Mouse (Mus musculus) adrenal gland, adult 2 months (tissue): ENCODE measurements around the gene Hspb6. TPM values are rescaled to one million over a fixed set of nuclear protein-coding genes. Genes with fewer than 3 reads are reported as not detected.
A peak's percentile ranks its signal among the peaks of the same experiment; 100 is the strongest.

Experiments
- DNase-seq: peaks from one replicate; pipeline ENCODE4 v3.0.0; 2021
- polyA plus RNA-seq: library from polyadenylated mRNA; depleted of rRNA; stranded (reverse); fragments of >200 nt; gene quantifications from 2 replicates; pipeline ENCODE4 v1.2.3, GENCODE M21; 2012
- total RNA-seq, 2 experiments: library from RNA; stranded (reverse); gene quantifications; 2 replicates each; pipeline ENCODE4 v1.2.3; 2021

The Hspb6 gene
- total and polyA plus RNA-seq, 3 experiments = 22.4 to 96.2 (median 38.7) TPM

DNA sequence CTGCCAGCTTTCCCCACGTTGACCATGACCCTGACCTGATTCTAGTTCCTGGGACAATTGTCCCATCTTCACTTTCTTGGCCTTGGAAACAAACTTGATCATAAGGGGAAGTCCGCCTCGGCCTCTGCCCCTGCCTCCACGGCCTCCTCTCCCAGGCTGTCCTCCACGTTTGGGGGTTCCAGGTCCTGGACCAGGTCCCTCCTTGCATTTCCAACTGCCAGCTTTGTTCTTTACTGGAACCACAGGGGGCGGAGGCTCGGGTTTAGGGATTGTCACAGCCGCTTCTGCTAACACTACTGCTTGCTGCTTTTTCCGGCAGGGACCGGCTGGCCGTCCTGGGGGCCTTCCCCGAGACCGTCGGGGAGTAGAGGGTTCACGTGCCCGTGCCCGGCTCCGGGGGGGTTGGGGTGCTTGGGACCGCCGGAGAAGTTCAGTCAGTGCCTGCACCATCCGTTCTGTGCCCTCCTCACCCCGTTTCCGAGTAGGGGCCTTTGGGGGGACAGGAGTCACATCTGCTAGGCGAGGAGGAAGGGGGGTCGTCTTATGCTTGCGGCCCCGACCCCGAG, 34.6 kb downstream of the Hspb6 start:
- no peak for DNase-seq

GRCm38 (mm10) chr7:30587842-30588667, 36.1 kb downstream of the Hspb6 start:
- DNase-seq = peak; percentile 73

GRCm38 (mm10) chr7:30588676-30589434, 36.9 kb downstream of the Hspb6 start, which contains the start of gene Kmt2b:
TSS of gene Kmt2b (minus strand) at chr7:30588726.
- DNase-seq = peak; percentile 99

DNA sequence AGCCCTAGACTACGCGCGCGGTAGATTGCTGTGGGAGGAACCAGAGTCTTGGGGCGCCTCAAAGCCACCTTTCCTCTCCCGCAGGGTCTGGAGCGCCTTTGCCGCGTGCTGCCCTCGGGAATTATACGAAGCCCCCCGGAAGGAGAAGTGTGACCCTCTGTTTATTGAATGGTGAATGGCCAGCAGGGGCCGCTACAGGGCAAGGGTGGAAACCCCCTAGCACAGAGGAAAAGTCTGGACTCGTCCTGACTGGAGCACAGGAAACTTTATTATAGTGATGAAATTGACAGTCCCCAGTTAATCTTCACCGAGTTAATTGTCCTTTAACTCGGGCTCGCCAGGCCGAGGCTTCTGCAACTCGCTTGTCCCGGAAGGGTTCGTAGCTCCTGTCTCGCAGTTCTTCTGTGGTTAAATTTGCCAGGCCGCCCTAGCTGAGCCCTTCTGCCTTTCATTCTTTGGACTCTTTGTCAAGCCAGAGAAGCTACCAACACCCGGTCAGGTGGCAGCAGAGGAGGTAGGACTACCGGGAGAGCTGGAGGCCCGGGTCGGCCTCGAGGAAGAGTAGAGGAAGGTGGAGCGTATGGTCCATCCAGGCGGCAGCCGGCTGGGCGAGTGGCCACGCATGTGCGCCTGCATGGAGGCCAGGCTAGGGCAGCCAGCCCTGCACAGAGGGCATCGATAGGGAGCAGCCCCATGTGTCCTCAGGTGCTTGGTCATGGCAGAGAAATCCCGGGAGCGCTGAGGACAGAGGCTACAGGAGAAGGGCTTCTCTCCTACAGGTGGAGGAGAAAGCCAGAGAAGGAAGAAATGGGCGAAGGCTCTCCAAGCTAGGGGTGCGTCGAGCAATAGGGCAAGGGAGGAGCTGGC, 37.7 kb downstream of the Hspb6 start:
- DNase-seq = peak; percentile 87

- peak; percentile 49 for DNase-seq
Measured at GRCm38 (mm10) chr7:30590927-30591604, 39.1 kb downstream of the Hspb6 start.

DNA sequence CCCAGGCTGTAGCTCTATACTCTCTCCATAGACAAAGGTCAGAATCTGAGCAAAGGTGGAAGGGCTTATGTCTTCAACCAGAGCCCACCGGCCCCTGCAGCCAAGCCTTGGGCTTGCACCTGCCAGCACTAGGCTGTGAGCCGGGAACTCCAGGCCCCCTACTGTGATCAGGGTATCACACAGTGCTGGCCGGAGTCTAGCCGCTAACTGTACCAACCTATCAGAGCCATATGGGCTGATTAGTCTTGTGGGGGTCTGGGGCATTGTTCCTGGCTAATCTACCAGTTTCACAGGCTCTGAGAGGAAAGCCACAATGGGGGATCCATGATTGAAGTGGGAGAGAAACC, 39.6 kb downstream of the Hspb6 start:
- DNase-seq = no peak

GRCm38 (mm10) chr7:30592772-30593423, 40.9 kb downstream of the Hspb6 start:
- peak; percentile 60 for DNase-seq

DNA sequence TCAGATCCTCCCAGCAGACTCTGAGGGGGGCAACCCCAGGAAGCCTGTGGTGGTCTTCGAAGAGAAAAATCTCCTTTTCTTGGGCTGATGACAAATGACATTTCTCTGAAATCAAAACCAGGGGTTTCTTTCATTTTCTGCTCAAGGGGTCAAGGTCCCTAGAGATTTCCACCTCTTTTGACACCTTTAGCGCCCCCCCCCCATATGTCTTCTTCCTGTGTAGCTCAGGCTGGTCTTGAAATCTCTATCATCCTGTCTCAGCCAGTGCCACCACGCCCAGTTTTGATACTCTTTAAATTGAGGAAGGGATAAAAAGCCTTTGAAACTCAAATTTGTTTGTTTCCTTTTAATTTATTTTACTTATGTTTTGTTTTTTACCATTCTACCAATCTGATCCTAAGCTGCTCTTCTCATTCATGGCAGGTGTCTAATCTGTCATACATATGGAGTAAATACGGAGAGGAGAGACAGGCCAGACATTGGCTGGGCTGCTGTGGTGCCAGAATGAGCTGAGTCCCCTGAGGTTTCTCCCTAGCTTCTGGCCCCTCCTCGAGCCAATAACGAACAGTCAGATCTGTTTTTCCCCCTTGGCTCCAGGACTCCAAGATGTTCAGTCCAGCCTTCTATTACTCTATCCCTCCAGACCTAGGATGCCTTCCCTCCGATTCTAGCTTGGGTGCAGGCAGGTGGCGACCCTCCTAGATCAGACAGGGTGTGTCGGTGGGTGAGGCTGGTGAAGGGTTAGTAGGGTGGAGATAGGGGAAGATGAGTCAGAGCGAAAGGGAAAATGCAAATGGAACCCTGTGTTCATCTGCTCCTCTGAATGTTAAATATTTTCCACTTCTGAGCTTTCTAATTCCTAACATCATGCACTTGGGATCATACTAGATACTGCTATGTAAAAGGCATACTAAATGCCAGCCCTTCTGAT, 41.9 kb downstream of the Hspb6 start:
- no peak for DNase-seq

- DNase-seq = no peak
Measured at GRCm38 (mm10) chr7:30594510-30595024, 42.6 kb downstream of the Hspb6 start.

- no peak for DNase-seq
Measured at GRCm38 (mm10) chr7:30596093-30596492, 44.1 kb downstream of the Hspb6 start.

DNA sequence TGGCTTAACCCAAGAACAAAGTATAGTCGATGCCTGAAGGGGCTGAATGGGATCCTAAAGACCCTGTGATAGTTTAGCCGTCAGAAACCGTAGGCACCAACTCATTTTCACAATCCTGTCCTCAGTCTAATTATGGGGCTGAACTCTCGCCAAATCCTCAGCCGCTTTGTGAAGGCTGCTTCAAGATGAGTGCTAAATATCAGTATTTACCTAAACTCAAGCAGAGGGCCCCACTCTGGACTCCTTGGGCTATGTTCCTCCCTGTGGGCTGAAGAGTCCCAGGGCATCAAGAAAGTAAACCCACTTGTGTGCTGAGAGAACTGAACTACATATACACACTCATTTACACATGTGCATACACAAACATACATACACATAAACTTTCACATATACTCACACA, 44.8 kb downstream of the Hspb6 start:
- DNase-seq = no peak

DNA sequence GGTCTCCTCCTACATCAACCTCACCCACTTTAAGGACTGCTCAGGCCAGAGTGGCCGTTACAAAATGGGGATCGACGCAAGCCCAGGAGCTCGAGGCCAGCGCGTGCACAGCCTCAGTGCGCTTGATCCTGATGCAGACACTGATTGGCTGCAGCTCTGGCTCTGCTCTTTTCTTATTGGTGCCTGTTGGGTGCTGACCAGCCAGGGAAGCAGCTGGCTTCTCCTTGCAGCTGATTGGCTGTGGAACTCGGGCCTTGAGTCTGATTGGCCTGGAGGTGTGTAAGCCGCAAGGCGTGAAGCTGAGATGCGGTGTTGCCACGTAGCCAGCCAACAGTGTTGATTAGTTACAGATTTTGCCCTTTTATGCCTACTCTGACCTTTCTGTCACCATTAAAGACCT, 46.8 kb downstream of the Hspb6 start, which contains the start of gene Zbtb32:
Gene Zbtb32 (minus strand): TSS at position 124 of the 400 bp plus-strand sequence.
- no peak for DNase-seq

DNA sequence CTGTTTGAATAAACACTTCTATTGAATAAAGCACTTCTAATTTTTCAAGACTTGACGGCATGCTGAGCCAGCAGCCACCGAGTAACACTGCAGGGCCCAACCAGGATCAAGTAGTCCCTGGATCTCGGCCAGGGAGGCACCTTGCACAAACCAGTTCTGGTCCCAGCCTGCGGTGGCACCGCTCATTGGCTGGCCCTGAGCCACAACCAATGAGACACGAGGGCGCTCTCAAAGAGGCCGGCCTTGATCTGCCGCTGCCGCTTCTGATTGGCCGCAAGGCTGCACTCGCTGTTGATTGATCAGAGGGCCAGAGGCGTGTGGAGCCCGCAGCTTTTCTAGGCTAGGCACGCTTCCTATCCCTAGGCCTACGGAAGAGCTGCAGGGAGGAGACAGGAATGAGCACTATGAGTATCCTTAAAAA, 48.0 kb downstream of the Hspb6 start:
- peak; percentile 95 for DNase-seq

- no peak for DNase-seq
Measured at GRCm38 (mm10) chr7:30600651-30601050, 48.7 kb downstream of the Hspb6 start.

- DNase-seq = no peak
Measured at GRCm38 (mm10) chr7:30602583-30602982, 50.6 kb downstream of the Hspb6 start.

- no peak for DNase-seq
Measured at GRCm38 (mm10) chr7:30604424-30604823, 52.4 kb downstream of the Hspb6 start.

DNA sequence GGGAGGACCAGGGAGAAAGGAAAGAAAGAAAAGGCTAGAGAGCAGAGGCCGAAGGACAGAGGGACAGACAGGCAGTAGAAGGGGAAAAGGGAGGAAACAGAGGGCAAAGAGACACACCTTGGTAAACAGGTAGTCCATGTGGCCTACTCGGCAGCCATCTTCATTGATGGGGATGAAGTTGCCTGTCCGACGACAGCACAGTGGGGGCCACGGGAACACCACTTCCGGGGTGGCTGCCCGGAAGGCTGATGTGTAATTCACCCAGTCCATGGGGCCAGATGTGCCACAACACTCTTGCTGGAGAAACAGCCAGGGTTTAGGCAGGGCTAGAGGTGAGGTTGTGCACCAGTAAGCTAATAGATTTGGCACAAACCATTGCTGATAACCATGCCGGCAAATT, 53.0 kb downstream of the Hspb6 start:
- no peak for DNase-seq
